Mouse (Mus musculus) adrenal gland, postnatal 36 days (tissue): ENCODE results near the gene Dusp8. TPM values are rescaled to one million over a fixed set of nuclear protein-coding genes. Genes with fewer than 3 reads are reported as not detected.
"Not testable (repeated sequence)": the region's sequence is repeated elsewhere in the genome, so short reads cannot be mapped to it uniquely, and the experiment has no call there.

Experiments used
- DNase-seq, 2 experiments: peaks; one replicate each; pipeline ENCODE4 v3.0.0; 2021; ENCODE audit warnings: mixed read lengths in 1 of 2
- long read RNA-seq, 2 experiments: library from polyadenylated mRNA; stranded (forward); transcript quantifications; one replicate each; pipeline ENCODE4 v2.0.0; 2021; ENCODE audit warnings: borderline sequencing depth in 2 of 2
- total RNA-seq, 2 experiments: library from RNA; stranded (reverse); gene quantifications; 2 replicates each; pipeline ENCODE4 v1.2.3; 2021

Gene Dusp8
- 10 to 100 TPM in 1 of 2 experiments, 1 to 10 TPM in 1; 7.4 to 28.9 TPM for total RNA-seq
- long read RNA-seq, experiment 1, partial matches to known transcripts = 1 of 1 reads
- long read RNA-seq, experiment 1, other reads (novel, unspliced or antisense) = 0 of 1 reads
- long read RNA-seq, experiment 2 = 0 reads

- DNase-seq = peak; percentile 94 to 95
These were observed at the start of gene Dusp8 for GRCm38 (mm10) chr7:142095183-142095931. Gene Dusp8, minus strand, starts transcription at chr7:142095843.

GRCm38 (mm10) chr7:142144507-142144906 is 48.9 kb upstream of the Dusp8 start, which contains the start of gene Gm45337:
Gene Gm45337, minus strand, starts transcription at chr7:142144607.
- DNase-seq = no peak

DNA sequence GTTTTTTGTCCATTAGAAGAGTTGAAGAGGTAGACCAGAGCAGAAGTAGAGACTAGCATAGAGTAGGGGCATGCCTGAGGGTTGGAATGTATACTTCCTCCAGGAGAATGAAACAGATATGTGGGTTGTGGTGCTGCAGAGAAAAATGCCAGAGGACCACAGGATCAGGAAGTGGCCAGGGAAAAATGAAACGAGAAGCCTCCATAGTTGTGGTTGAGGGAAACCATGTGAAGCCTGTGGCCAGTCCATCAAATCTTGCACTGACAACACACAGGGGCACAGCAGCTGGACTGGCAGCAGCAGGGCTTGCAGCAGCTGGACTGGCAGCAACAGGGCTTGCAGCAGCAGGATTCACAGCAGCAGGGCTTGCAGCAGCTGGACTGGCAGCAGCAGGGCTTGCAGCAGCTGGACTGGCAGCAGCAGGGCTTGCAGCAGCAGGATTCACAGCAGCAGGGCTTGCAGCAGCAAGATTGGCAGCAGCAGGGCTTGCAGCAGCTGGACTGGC is 47.9 kb upstream of the Dusp8 start:
- DNase-seq = not testable (repeated sequence)

GRCm38 (mm10) chr7:142140696-142141095 is 45.1 kb upstream of the Dusp8 start:
- DNase-seq = no peak

- DNase-seq = not testable (repeated sequence)
These were observed 40.3 kb upstream of the Dusp8 start, which contains the start of gene Gm39115 for GRCm38 (mm10) chr7:142135934-142136333. Gene Gm39115, minus strand, starts transcription at chr7:142136034.

DNA sequence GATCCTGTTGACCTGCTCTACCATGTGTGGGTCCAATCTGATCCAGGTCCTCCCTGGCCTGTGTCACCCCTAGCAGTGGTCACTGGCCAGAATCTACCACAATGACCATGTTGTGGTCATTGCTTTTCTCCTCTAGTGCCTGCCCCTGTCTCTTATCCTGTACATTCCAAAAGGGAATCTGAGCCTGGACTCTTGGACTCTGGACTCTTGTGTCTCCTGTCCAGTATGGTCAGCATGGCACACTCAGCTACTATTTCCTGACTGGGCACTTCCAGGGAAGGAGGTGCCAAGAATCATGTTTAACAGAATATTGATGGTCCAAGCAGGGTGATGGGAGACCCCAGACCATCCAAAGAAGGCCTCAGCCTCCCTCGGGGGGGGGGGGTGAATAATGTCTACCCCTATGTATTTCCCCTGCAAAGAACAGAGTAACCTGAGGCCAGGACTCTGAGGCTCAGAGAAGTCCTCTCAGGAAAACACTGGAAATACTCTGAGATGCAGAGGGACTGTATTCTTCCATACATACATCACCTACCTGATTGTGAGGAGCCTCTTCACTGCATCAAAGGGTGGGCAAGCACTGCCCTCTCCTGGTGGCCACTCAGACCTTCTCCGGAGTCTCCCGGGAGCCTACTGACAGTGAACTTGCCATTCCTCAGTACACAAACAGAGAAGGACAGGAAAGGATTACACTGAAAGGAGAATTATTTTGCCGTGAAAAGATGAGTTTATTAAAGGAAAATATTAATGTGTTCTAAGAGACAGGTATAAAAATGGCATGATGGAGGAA is 38.8 kb upstream of the Dusp8 start:
- DNase-seq = peak in 1 of 2 experiments; percentile 9

- DNase-seq = no peak
These were observed 33.2 kb upstream of the Dusp8 start for GRCm38 (mm10) chr7:142128843-142129242.

- not testable (repeated sequence) for DNase-seq
These were observed 25.0 kb upstream of the Dusp8 start, which contains the start of gene Gm45618 for GRCm38 (mm10) chr7:142120629-142121028. Gene Gm45618, minus strand, starts transcription at chr7:142120729.

GRCm38 (mm10) chr7:142119632-142120031 is 24.0 kb upstream of the Dusp8 start:
- DNase-seq = peak; percentile 12 to 28

DNA sequence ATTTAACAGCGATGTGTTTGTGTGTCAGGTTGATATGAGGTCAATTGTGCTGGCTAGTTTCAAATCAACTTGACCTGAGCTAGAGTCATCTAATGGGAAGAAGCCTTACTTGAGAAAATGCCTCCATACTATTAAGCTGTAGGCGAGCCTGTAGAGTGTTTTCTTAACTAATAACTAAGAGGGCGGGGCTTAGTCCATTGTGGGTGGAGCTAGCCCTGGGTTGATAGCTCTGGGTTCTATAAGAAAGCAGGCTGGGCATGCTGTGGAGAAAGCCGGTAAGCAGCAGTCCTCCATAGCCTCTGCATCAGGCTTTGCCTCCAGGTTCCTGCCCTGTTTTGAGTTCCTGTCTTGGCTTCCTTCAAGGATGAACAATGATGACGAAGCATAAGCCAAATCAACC is 9.1 kb upstream of the Dusp8 start:
- no peak for DNase-seq

DNA sequence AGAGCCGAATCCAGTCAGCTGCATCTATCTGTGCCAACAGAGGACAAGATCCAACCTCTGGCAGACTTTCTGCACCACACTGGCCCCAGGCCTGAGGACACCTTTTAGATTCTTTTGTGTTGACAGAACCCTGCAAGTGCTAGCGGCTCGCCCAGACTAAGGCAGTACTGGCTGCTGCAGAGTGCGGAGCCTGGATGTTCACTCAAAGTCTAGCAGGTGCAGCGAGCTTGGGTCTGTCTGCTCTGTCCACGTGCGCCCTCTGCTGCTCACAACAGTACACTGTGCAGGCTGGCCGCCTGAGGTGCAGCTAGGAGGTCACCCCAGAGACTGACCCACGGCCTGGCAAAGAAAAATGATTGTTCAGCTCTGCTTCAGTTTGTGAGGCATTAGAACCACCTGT is 2.1 kb upstream of the Dusp8 start:
- DNase-seq = peak; percentile 86 to 88

- no peak for DNase-seq
These were observed 1.1 kb upstream of the Dusp8 start for GRCm38 (mm10) chr7:142096701-142097100.

DNA sequence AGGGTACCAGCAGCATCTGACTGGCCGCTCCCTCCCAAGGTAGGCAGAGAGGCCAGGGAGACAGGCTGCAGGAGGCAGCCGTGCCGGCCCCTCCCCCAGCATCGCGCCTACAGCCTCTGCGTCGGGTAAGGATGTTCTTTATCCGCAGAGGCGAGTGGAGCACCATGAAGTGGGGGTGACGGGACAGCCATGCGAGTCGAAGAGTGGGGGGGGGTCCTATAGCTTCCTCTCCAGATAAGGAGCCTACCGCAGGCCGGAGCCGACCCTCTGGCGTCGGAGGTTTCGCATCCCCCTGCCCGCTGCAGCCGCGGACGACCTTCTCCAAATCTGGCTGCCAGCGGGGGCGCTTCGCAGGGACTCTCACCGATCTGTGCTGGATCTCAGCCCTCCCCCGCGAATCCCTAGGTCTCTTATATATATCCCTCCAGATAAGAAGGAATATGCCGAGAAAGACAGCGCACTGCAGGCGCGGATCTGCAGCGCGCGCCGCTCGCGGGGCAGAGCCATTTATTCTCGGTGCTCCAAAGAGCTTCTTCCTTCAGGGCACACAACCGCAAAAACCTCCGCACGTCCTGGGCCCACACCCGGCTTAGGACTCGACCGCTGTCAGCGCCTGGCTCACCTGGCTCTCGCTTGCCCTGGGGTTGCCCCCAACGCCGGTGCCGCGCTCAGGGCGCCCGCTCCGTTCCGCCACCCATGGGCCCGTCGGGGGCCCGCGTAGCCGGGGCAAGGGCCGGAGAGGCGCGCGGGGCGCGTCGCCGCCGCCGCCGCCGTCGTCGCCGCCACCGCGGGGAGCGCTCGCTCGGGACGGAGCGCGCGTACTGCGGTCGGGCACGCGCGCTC is 1.1 kb downstream of the Dusp8 start:
- peak; percentile 35 to 61 for DNase-seq

DNA sequence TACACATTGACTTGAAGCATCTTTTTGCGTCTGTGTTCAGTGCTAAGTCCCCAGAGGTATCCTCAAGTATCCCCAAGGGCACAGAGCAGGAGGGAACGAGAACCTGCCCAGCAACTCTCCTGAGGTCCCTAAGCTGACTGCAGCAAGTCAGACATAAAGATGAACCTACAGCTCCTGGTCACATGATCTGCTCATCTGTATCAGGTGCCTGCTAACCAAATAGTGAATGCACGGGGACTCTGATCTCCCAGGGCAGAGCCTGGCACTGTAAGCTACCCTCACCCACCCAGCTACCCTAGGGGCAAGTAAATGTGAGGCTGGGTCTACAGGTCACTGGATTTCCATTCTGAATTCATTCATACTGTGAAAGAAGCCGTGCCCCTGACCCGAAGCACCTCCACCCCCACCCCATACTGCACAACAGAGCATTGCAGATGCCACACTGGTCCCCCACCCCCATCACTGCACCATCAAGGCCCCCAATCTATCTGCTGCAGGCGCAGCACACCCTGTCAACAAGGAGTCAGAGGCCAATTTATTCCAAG is 1.9 kb downstream of the Dusp8 start:
- no peak for DNase-seq

GRCm38 (mm10) chr7:142092991-142093390 is 2.7 kb downstream of the Dusp8 start:
- no peak for DNase-seq

- DNase-seq = no peak
These were observed 3.8 kb downstream of the Dusp8 start for GRCm38 (mm10) chr7:142091848-142092247.

DNA sequence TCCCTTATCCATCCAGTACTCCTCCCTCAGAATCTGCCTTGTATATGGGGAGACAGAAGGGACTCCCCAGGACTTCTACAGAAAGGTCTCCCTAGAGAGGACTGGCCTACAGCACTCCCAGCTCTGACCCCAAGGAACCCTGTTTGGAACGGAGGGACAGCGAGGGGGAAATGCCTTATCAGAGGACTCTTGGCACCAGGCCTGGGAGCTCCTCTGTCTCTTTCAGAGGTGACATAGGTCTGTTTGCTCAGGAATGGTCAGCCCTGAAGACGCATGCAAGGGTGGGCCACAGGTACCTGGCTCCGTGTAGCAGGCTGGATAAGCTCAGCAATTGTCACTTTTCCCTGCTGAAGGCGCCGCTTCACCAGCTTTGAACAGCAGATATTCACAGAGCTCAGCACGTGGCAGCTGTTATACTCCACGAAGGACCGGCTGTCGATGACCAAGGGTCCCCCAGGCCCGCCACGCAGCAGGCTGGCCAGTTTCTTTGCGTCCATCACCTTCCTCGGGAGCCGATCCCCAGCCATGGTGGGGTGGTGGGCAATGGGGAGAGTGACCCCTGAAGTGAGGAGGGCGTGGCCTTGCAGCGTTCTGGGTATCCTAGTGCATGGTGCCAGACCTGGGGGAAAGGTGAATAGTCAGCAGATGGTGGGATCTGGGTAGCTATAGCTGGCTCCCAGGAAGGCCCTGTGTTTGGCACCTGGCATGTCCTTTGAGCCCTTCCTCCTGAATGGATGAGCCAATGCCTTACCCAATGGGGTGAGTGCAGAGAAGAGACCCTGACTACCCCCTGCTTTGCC is 5.8 kb downstream of the Dusp8 start:
- DNase-seq = no peak

DNA sequence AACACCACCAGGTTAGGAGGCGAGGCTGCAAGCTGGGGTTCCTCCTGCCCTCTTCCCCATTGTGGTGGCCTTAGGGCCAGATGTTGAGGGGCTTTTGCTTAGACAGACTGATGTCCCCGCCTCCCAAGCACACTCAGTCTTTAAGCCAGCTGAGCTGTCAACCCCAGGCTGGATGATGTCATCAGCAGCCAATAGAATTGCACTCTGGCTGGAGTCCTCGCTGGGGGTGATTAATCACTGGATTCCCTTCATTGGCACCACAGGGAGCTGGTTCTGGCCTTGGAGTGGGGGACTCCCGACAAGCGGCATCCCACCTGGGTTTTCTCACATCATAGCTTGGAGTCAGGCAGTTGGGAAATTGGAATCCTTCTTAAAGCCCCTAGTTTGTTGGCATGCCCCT is 6.8 kb downstream of the Dusp8 start:
- peak; percentile 87 for DNase-seq

- no peak for DNase-seq
These were observed 8.5 kb downstream of the Dusp8 start for GRCm38 (mm10) chr7:142087069-142087652.
